Mouse (Mus musculus) ovary, adult 18-20 months (tissue): ENCODE measurements around the gene Gde1.

ENCODE experiments used
- DNase-seq: peaks from one replicate; pipeline ENCODE4 v3.0.0; 2022; ENCODE audit warnings: low spot score, mixed read lengths

Gde1 gene

GRCm38 (mm10) chr7:118705101-118705961, at the start of gene Gde1:
Gene Gde1 (minus strand): TSS chr7:118705778.
- peak; percentile 88 for DNase-seq

DNA sequence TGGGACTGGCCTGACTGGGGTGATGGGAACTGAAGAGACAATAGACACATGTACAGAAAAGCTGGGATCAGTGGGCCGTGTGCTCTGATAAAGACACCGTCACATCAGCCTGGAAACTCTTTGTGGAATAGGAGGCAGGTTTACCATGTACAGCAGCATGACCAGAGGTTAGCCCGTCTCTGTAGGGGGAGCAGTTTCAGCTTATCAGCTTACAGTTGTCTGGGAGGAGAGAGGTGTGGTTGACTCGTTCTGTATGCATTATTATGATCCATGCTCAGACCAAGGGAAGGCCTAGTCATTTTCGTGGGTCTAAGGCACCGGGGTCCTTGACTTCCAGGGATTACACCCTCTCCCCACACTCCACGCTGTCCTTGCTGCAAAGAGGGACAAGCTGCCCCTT, 46.0 kb upstream of the Gde1 start:
- DNase-seq, result no peak

DNA sequence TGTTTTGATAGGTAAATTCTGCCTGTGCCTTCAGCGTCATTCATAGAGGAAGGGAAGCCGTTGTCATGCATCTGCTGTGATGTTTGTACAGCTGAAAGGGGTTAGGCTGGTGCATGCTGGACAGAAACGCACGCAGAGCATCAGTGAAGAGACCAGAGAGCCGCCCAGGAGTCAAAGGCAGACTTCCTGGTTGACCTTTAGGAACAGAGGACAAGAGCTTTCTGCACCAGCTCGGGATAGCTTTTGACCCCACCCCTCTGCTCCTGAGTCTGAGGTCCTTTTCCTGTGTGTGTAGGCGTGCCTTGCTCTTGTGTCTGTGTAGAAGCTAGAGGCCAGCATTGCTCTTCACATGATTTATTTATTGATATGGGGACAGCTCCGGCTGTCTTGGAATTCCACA, 44.1 kb upstream of the Gde1 start:
- DNase-seq, result no peak

GRCm38 (mm10) chr7:118747891-118748672, 42.5 kb upstream of the Gde1 start:
- DNase-seq, result no peak

- no peak for DNase-seq
Observed at GRCm38 (mm10) chr7:118744766-118745165, 39.2 kb upstream of the Gde1 start.

- no peak for DNase-seq
Observed at GRCm38 (mm10) chr7:118742278-118742677, 36.7 kb upstream of the Gde1 start.

DNA sequence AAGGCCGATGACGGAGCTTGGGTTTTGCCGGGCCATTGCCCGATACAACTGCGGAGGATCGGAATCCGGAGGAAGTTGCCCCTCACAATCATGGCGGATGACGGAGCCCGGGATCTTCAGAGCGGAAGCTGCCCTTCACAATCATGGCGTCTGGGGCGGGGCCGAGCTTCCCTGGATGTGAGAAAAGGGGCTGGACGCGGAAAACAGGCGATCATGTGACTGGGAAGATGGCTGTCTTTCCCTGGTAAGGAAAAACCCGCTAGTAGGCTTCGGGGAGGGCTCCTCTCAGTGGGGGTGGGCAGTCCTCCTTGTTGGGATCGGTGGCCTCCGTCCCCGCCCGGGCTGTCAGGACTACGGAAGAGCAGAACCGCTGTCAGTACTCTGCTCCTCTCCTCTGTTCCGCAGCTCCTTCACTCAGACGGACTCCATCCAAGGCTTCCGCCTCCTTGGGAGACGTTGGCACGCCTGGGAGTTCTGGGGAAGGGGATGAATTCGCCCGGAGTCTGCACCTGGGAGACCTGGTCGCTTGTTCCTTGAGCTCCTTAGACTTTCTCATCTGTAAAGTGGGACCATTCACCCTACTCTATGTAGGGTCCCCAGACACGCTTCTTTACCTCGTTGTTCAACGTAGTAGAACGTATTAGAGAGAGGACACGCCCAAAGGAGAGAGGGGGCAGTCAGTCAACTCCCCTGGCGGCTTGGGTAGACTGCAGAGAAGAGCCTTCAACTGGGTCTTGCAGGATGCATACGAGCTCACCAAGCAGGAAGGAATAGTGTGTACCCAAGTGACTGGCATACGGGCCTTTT, 35.2 kb upstream of the Gde1 start:
- peak; percentile 92 for DNase-seq

GRCm38 (mm10) chr7:118739975-118740531, 34.5 kb upstream of the Gde1 start, which contains the start of gene Vps35l:
Gene Vps35l (plus strand): TSS chr7:118740226.
- peak; percentile 64 for DNase-seq

- DNase-seq, result no peak
Observed at GRCm38 (mm10) chr7:118738730-118739129, 33.2 kb upstream of the Gde1 start.

GRCm38 (mm10) chr7:118733225-118733624, 27.6 kb upstream of the Gde1 start:
- no peak for DNase-seq

DNA sequence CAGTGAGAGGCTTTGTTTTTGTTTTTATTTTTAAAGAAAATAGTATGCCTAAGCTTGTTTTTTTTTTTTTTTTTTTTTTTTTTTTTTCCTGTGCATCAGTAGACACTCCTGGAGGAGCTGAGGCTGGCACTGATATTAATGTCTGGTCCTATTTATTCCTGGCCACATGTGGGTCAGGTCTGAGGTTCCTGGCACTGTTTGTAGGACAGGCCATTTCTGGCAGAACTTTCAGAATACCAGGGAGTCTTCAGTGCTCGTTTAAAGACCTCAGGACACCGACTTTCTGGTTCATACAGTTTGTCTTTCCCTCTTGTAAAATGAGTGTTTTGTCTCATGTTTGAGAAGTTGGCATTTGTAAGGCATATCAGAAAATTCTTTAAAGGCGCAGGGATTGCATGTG, 26.2 kb upstream of the Gde1 start:
- no peak for DNase-seq

DNA sequence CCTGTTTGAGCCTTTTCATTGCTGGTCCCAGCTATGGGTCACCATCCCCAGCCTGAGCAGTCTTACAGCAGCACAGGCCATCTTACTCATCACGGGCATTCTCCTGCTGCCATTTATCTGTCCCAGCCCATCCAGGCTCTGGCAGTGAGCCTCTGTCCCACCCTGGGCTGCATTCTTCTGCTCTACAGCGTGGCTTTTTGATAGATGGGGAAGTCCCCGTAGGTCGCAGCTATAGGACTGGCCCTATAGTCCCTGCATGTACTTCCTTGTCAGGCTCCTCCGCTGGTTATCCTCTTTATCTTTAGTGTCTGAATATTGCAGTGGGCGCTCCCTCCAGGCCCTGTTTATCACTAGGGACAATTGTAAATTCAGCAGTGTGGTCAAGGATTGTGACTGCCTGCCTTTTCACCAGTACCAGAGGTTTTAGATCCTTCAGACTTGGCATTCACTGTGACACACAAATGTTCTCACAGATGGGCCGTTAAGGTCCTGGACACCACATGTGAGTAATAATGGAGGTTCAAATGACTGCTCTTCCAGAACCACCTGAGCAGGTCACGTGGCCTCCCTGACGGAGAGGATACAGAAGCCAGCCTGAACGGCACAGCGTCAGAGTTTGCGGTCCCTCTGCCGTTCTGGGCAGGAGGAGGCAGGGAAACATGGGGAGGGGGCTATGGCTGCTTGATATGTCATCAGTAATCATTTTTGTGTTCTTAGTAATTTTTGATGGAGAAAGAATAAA, 23.4 kb upstream of the Gde1 start:
- DNase-seq, result no peak

DNA sequence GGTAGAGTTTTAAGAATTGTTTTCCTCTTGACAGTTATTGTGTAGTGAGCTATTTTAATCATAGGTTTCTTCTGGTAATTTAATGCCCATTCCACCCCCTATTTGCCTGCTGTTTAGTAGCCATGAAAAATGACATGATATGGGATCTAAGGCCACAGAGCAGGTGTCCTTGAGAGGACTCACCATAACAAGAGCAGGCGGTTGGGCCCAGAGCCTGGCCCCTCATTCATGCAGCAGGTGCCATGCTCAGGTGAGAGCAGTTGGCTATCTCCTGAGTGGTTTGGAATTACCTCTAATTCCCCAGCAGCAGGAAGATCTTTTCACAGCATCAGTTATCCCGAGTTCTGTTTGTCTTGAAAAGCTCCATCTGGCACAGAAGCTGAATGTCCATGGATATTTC, 19.9 kb upstream of the Gde1 start:
- no peak for DNase-seq

DNA sequence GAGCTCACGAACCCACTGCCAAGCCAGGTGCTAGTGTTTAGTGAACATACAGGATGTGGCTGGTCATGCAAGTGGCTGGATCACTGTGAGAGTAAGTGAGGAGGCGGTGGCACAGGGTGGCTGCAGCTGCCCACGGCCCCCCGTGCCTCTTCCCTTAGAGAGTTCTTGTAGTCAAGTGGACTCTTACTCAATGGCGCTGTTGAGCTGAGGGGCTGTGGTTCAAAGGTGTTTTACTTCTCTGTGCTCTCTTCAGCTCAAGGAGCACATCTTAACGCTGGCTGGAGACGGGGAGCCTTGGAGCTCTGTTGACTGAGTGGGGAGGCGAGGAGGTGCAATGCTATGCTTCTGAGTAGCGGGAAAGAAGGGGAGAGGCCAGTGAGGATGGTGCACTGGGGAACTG, 18.3 kb upstream of the Gde1 start:
- no peak for DNase-seq

- DNase-seq, result no peak
Observed at GRCm38 (mm10) chr7:118718066-118718465, 12.5 kb upstream of the Gde1 start.

- DNase-seq, result no peak
Observed at GRCm38 (mm10) chr7:118714873-118715272, 9.3 kb upstream of the Gde1 start.

GRCm38 (mm10) chr7:118712228-118713173, 6.9 kb upstream of the Gde1 start, which contains the start of gene Ccp110:
Gene Ccp110 (plus strand): TSS chr7:118712552.
- peak; percentile 92 for DNase-seq

GRCm38 (mm10) chr7:118710776-118711175, 5.2 kb upstream of the Gde1 start:
- no peak for DNase-seq

- DNase-seq, result no peak
Observed at GRCm38 (mm10) chr7:118708002-118708401, 2.4 kb upstream of the Gde1 start.

DNA sequence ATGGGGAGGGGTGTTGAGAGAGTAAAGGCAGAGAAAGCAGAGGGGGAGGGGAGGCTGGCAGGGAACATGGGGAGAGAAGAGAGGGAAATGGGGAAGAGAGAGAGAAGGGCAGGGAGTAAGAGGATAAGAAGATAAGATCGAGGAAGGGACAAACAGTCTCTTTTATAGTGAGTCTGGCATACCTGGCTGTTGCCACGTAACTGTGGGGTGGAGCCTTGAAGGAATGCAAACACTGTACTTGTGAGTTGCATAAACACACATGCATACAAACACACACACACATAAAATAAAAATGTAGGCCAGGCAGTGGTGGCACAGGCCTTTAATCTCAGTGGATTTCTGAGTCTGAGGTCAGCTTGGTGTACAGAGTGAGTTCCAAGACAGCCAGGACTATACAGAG, 1.6 kb upstream of the Gde1 start:
- DNase-seq, result no peak
